Mouse (Mus musculus) stomach, postnatal 0 days (tissue): ENCODE measurements at regions not wholly inside any gene's neighbourhood (a gene's known extent, or its start where the extent isn't known, plus 50 kb on each side); places are given as distances from the start of the nearest gene placed in this dataset.

Source experiments
- ATAC-seq: fragments of 200-750 bp; cut with Nextera tagmentation; 2 replicates; pipeline ENCODE4 v1.8.0; 2017; ENCODE audit not compliant: low FRiP score, low TSS enrichment
- DNase-seq: peaks from one replicate; pipeline ENCODE4 v3.0.0-alpha.2; 2016; ENCODE audit warnings: low spot score
- H3K27ac ChIP-seq: fragments of 300-500 bp; sonication (generic); replicated peaks from 2 replicates; pipeline ENCODE4 v1.5.1; 2014; ENCODE audit warnings: mild to moderate bottlenecking, control low read depth
- H3K27me3 ChIP-seq: fragments of 300-500 bp; sonication (generic); 2 replicates; pipeline ENCODE4 v1.6.1; 2014; ENCODE audit warnings: low read length; ENCODE audit not compliant: control insufficient read depth, insufficient read depth
- H3K36me3 ChIP-seq: fragments of 300-500 bp; sonication (generic); 2 replicates; pipeline ENCODE4 v1.6.1; 2014; ENCODE audit warnings: low read length, mixed read lengths; ENCODE audit not compliant: control insufficient read depth, insufficient read depth
- H3K4me1 ChIP-seq: fragments of 300-500 bp; sonication (generic); replicated peaks from 2 replicates; pipeline ENCODE4 v1.6.1; 2014; ENCODE audit warnings: antibody characterized with exemption; ENCODE audit not compliant: control insufficient read depth, insufficient read depth
- H3K4me2 ChIP-seq: fragments of 300-500 bp; sonication (generic); replicated peaks from 2 replicates; pipeline ENCODE4 v1.6.1; 2014; ENCODE audit warnings: low read depth, mild to moderate bottlenecking, control low read depth, moderate library complexity
- H3K4me3 ChIP-seq: fragments of 300-500 bp; sonication (generic); 2 replicates; pipeline ENCODE4 v1.5.1; 2014; ENCODE audit warnings: low read depth, low read length, control low read depth
- H3K9ac ChIP-seq: fragments of 300-500 bp; sonication (generic); 2 replicates; pipeline ENCODE4 v1.6.1; 2014; ENCODE audit warnings: mild to moderate bottlenecking, low read length, control low read depth, mixed read lengths
- H3K9me3 ChIP-seq: fragments of 300-500 bp; sonication (generic); 2 replicates; pipeline ENCODE4 v1.6.1; 2016; ENCODE audit warnings: low read length; ENCODE audit not compliant: control insufficient read depth
- CTCF ChIP-seq: IDR thresholded peaks from 2 replicates; pipeline ENCODE4 v1.5.1; 2016; ENCODE audit warnings: antibody characterized with exemption, low read depth, mild to moderate bottlenecking, moderate library complexity
- EP300 ChIP-seq: optimal IDR thresholded peaks from 2 replicates; pipeline ENCODE3; 2016; ENCODE audit warnings: antibody characterized with exemption
- WGBS: fragments of 180-500 bp; shearing (Covaris S2); extraction: QIAGEN DNeasy Blood & Tissue Kit; methylation state at CpG from one replicate; pipeline ENCODE4 v1.1.7; 2014; 5-methylcytosine and 5-hydroxymethylcytosine counted together

GRCm38 (mm10) chr11:8199293-8199692 lies 465.0 kb downstream of the Tns3 start:
- DNase-seq, result no peak
- Histone ChIP-seq H3K9ac (no peak overlapping the region), H3K27me3 (no peaks in the 10 kb centered on the region), H3K27ac (no peak overlapping the region), H3K9me3 (no peaks in the 10 kb centered on the region), H3K36me3 (no peaks in the 10 kb centered on the region), H3K4me2 (no peak overlapping the region), H3K4me1 (no peaks in the 10 kb centered on the region), H3K4me3 (no peak overlapping the region)
- TF ChIP-seq CTCF (no peak), EP300 (no peak)
- ATAC-seq, result no peak
- 63% methylated on average over 8 of the region's 8 CpGs for WGBS
